Mouse (Mus musculus) T-helper 2 cell (primary cell): ENCODE results near the gene 9130023H24Rik.

Source experiments
- in situ Hi-C: fragments of 300-600 bp; cut with MboI, MseI; formaldehyde crosslinking; loops from one replicate; pipeline ENCODE4 v1.15.1; 2025; ENCODE audit warnings: high pct_unique_total_duplicates

The 9130023H24Rik gene

GRCm38 (mm10) chr7:128246496-128247391 lies 8.9 kb upstream of the 9130023H24Rik start, which contains the start of gene Tgfb1i1:
Gene Tgfb1i1 (plus strand): TSS chr7:128246812.
- in situ Hi-C loops, result loop anchor here (10.0 kb wide), 1 partner anchor 378 kb away; no protein-coding TSS in a partner anchor

DNA sequence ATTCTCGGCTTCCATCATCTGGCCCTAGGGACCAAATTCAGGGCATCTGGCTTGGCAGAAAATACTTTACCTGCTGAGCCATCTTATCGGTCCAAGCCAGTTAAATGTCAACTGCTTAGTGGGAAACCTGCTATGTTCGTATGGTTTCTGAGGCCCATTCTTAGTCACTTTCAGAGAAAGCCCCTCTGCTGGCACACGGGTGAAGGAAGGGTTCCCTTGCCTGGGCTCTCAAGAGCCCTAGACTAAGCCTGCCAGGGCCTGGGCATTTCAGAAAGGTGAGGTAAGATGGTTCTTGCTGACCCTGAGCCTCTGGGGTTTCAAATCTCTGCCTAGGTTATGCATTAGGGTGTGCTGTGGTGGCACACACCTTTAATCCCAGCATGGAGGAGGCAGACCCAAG lies 7.7 kb upstream of the 9130023H24Rik start:
- in situ Hi-C loops, result loop anchor here (10.0 kb wide), 1 partner anchor 379 kb away; no protein-coding TSS in a partner anchor

DNA sequence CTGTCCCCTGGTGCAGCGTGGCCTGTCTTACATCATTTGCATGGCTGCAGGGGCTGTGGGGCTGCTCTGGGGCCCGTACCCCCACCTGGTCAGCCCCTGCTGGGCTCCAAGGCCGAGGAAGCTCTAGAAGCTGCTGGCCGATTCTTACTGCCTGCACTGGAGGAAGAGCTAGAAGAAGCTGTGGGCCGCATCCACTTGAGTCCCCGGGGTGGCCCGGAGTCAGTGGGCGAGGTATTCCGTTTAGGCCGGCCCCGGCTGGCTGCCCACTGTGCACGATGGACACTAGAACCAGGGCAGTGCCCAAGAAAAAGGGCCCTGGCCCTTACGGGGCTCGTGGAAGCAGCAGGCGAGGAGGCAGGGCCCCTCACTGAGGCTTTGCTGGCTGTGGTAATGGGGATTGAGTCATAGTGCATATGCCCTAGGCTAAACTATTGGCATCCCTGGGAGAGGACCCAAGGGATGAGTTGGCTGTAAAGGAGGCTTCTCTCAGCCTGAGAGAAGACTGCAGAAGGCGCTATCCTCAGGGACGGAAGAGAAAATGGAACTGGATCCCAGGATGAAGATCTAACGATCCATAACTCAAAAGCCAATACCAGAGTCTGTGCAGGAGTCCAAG lies 6.7 kb upstream of the 9130023H24Rik start:
- in situ Hi-C loops, result loop anchor here (5.0 to 10.0 kb wide), 2 partner anchors 103 to 380 kb away; no protein-coding TSS in a partner anchor

DNA sequence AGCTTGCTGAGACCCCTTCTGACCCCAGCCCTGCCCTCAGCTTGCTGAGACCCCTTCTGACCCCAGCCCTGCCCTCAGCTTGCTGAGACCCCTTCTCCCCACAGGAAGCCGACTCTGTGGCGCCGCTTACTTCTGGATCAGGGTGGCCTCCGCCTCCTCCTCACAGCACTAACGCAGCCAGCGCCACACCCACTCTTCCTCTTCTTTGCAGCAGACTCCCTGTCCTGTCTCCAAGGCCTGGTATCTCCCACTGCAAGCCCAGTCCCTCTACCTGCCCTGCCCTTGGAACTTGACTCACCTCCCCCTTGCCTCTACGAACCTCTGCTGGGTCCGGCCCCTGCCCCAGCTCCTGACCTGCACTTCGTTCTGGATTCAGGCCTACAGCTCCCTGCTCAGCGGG lies 6.1 kb upstream of the 9130023H24Rik start:
- in situ Hi-C loops, result loop anchor here (5.0 to 10.0 kb wide), 2 partner anchors 103 to 381 kb away; no protein-coding TSS in a partner anchor

DNA sequence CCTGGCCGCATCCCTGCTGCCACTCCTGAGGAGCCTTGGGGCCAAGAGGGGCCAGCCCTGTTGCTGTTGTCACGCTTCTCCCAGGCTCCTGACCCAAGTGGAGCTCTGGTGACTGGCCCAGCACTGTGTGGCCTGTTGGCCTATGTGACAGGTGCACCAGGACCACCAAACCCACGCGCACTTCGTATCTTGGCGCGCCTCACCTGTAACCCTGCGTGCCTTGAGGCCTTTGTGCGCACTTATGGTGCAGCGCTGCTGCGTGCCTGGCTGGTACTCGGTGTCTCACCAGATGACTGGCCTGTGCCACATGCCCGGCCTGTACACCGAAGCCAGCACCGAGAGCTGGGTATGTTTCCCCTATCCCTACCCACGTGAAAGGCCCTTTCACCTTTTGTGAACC lies 4.5 kb upstream of the 9130023H24Rik start:
- in situ Hi-C loops, result loop anchor here (5.0 to 10.0 kb wide), 2 partner anchors 105 to 382 kb away; no protein-coding TSS in a partner anchor

DNA sequence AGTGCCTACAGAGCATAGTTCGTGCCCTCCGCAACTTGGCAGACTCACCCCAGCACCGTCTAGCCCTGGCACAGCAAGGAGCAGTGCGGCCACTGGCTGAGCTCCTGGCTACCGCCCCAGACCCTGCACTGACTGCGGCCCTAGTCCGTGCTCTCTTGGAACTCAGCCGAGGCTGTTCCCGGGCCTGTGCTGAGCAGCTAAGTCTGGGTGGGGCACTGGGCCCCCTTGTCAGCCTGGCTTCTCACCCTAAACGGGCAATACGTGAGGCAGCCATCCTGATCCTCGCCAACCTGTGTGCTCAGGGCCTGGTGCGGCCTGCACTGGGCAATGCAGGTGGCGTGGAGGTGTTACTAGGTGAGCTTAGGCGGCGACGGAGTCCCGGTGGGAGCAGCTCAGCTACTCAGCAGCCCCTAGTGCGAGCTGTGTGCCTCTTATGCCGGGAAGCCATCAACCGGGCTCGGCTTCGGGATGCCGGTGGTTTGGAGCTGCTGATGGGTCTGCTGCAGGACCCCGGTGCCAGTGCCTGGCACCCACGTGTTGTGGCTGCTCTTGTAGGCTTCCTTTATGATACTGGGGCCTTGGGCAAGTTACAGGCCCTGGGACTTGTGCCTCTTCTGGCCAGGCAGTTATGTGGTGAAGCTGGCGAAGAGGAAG lies 2.4 kb upstream of the 9130023H24Rik start:
- in situ Hi-C loops, result loop anchor here (5.0 to 10.0 kb wide), 2 partner anchors 107 to 385 kb away; no protein-coding TSS in a partner anchor

- in situ Hi-C loops, result no loop called here
These were observed 1.2 kb upstream of the 9130023H24Rik start for GRCm38 (mm10) chr7:128238991-128239390.

GRCm38 (mm10) chr7:128237593-128237926 lies 271 bp downstream of the 9130023H24Rik start:
- in situ Hi-C loops, result no loop called here

- in situ Hi-C loops, result no loop called here
These were observed 807 bp downstream of the 9130023H24Rik start, which contains the start of gene Armc5 for GRCm38 (mm10) chr7:128236856-128237592. Gene Armc5 (plus strand): TSS chr7:128237342.

- in situ Hi-C loops, result no loop called here
These were observed 1.4 kb downstream of the 9130023H24Rik start for GRCm38 (mm10) chr7:128236426-128236825.

GRCm38 (mm10) chr7:128235481-128235880 lies 2.4 kb downstream of the 9130023H24Rik start:
- in situ Hi-C loops, result no loop called here

- in situ Hi-C loops, result no loop called here
These were observed 3.0 kb downstream of the 9130023H24Rik start for GRCm38 (mm10) chr7:128234796-128235195.

GRCm38 (mm10) chr7:128231741-128232140 lies 6.1 kb downstream of the 9130023H24Rik start:
- in situ Hi-C loops, result no loop called here

DNA sequence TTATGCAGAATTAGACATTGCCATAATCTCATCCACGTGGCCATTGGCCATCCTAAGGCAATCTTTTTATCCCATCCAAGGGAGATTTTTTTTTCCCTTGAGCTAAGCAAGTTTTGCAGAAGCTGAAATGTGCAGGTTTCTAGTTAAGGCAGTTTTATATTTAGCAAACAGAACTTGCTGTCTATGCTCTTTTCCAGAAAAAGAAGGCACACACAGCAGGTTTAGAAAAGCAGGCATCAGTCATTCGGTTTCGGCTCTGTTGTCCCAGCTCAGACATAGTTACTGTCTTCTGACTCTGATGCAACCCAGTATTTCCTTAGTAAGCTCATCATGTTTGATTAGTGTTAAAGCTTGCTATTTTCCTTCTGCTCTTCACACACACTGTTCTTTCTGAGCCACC lies 16.9 kb downstream of the 9130023H24Rik start:
- in situ Hi-C loops, result no loop called here

GRCm38 (mm10) chr7:128219952-128220351 lies 17.9 kb downstream of the 9130023H24Rik start:
- in situ Hi-C loops, result no loop called here

DNA sequence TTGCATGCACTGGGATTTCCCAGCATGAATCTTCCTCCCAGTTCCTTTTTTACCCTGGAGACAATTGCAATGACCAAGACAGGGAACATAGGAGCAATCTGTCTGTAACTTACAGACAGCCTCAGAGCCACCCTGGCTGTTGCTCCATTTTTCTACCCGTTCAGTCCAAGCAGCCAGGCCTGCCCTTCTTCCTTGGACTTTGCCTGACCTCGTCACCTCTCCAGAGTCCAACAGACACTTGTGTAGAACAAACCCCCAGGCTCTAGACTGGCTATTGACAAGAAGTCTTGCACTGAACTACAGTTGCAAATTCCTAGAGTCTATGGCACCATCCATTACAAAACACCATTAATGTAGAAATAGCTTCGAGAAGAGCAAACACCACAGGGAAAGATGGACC lies 28.0 kb downstream of the 9130023H24Rik start:
- in situ Hi-C loops, result loop anchor here (5.0 kb wide), 1 partner anchor 113 kb away; no protein-coding TSS in a partner anchor

DNA sequence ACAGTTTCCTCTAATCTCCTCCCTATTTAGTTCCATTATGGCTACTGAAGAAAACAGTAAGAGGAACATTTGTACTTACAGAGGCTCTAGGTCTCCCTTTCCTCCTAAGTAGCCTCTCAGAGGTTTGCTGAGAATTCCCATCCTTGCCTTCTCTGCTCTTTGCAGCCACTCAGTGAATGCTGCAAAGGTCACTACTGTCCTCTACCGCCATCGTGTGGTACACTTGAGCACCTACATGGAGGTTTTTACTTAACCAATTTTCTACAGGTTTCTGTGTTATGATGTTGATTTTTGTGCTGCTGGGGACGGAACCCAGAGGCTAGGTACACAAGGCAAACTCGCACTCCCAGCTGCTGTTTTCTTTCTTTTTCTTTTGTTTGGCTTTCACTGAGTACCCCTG lies 29.6 kb downstream of the 9130023H24Rik start:
- in situ Hi-C loops, result loop anchor here (5.0 kb wide), 1 partner anchor 111 kb away; no protein-coding TSS in a partner anchor

- in situ Hi-C loops, result loop anchor here (5.0 kb wide), 1 partner anchor 109 kb away; no protein-coding TSS in a partner anchor
These were observed 31.7 kb downstream of the 9130023H24Rik start, which contains the start of gene Cox6a2 for GRCm38 (mm10) chr7:128206152-128206551. Gene Cox6a2 (minus strand): TSS chr7:128206387.

DNA sequence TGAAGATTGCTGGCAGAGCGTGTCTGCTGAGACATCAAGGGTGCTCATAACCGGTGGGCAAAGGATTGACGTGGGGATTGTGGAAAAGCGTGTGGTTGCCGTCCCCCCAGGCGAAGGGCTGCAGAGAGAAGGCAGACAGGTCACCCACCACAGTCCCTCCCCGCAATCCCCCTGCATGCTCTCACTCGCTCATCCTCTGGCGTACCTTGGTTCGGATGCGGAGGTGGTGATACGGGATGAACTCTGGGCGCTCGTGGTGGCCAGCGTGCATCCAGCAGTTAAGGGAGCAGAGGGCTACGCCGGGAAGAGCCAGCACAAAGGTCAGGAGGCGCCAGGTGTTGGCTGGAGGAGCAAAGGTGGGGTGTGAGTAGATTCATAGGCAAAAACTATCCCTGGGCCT lies 32.1 kb downstream of the 9130023H24Rik start:
- in situ Hi-C loops, result loop anchor here (5.0 kb wide), 1 partner anchor 108 kb away; no protein-coding TSS in a partner anchor

- in situ Hi-C loops, result loop anchor here (5.0 kb wide), 1 partner anchor 57 kb away; no protein-coding TSS in a partner anchor
These were observed 33.7 kb downstream of the 9130023H24Rik start for GRCm38 (mm10) chr7:128204179-128204578.
